Mouse (Mus musculus) lung, adult 2 months (tissue): ENCODE results near the gene Hivep2. TPM values are rescaled to one million over a fixed set of nuclear protein-coding genes. Genes with fewer than 3 reads are reported as not detected.
A peak's percentile ranks its signal among the peaks of the same experiment; 100 is the strongest.

Experiments used
- DNase-seq: peaks from one replicate; pipeline ENCODE4 v3.0.0; 2022
- H3K4me1 ChIP-seq: fragments of 200-500 bp; 2 replicates; pipeline ENCODE4 v1.6.1; 2011; ENCODE audit warnings: low read length; ENCODE audit not compliant: control insufficient read depth, insufficient read depth
- H3K4me3 ChIP-seq: fragments of 200-500 bp; replicated peaks from 2 replicates; pipeline ENCODE3; 2011; ENCODE audit warnings: low read depth, mild to moderate bottlenecking, control low read depth, low read length; ENCODE audit errors: extremely low read depth
- CTCF ChIP-seq: fragments of 200-500 bp; IDR thresholded peaks from 2 replicates; pipeline ENCODE4 v1.5.1; 2011; ENCODE audit warnings: mild to moderate bottlenecking, low read length, control low read depth; ENCODE audit not compliant: insufficient read depth
- POLR2A ChIP-seq: fragments of 200-500 bp; IDR thresholded peaks from 2 replicates; pipeline ENCODE4 v1.6.1; 2011; ENCODE audit warnings: low read depth, mild to moderate bottlenecking, control low read depth, low read length, borderline replicate concordance; ENCODE audit errors: extremely low read depth
- WGBS: fragments of 180-500 bp; shearing (Covaris S2); methylation state at CpG from one replicate; pipeline ENCODE4 v1.1.7; 2018; 5-methylcytosine and 5-hydroxymethylcytosine counted together
- polyA plus RNA-seq: library from polyadenylated mRNA; depleted of rRNA; stranded (reverse); fragments of >200 nt; gene quantifications from 2 replicates; pipeline ENCODE4 v1.2.3, GENCODE M21; 2012

Hivep2 gene
- polyA plus RNA-seq, 1 experiment = 11.0 TPM

DNA sequence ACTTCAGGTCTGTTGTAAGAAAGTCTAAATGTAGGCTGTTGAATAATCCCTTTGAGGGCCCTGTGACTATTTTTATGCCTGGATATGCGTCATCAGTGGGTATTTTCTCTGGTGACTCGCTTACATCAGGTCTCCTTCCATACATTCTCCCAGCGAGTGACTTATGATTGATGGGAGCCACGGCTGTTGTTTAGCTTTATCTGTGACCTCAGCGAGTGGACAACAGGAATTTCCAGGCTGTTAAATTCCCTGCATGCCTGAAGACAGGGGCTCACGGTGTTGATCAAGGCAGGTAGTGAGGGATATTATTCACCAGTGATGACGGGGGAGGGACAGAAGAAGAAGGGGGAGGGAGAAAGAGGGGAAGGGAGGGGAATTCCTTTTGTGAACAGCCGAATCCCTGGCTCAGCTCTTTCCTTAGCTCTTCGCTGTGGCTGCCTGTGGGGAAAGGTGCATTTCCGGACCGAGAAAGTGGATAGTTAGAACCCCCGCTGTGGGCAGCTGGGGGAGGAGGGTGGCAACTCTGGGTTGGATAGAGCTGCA, 52.0 kb downstream of the Hivep2 start:
- peaks cover 3% of the 10 kb centered on the region for H3K4me1 ChIP-seq
- H3K4me3 ChIP-seq = no peak overlapping the region
- no peak for TF ChIP-seq CTCF
- no peak for TF ChIP-seq POLR2A
- peak; percentile 20 for DNase-seq
- WGBS = 7% methylated on average over 12 of the region's 12 CpGs

DNA sequence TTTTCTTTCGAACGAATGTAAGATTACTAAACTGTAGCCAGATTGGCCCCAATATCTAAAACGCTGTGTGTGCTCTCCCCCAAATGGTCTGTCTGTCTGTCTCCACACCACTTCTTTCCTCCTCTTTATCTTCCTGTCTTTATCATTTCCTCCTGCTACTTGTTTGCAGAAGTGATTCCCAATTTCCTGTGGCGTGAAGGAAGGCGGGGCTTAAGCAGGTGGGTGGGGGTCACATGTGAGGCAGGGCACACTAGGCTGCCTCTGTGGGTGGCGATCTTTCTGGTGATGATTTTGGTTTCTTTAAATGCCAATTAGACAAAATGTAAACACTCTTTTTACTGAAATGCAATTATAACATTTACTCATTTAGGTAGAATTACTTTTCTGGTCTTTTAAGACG, 52.8 kb downstream of the Hivep2 start:
- peaks cover 3% of the 10 kb centered on the region for H3K4me1 ChIP-seq
- TF ChIP-seq CTCF (no peak), POLR2A (no peak)
- no peak for DNase-seq

DNA sequence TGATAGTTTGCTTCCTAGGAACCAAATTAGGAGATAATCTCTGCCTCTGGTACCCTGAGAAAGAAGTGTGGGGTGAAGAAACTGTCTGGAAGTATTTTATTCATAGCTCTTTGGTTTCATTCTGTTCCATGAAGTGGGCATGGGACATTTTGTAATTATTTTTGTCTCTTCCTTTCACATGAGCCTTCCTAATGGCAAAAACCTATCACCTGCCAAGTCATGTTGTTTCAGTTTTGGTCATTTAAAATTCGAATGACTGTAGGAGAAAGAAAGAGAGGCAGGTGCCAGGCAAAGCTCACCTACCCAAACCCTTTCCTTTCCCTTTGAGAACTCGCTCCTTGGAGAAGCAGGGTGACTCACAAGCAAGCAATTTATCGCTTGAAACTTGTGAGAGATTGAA, 53.3 kb downstream of the Hivep2 start:
- Histone ChIP-seq H3K4me3 (no peak overlapping the region), H3K4me1 (peaks cover 3% of the 10 kb centered on the region)
- WGBS = 64% methylated on average over 3 of the region's 3 CpGs
- no peak for TF ChIP-seq CTCF
- DNase-seq = no peak

More for the DNA sequence above, 52.8 kb downstream of the Hivep2 start:
- H3K4me3 ChIP-seq = no peak overlapping the region
- 38% methylated on average over 7 of the region's 7 CpGs for WGBS

DNA sequence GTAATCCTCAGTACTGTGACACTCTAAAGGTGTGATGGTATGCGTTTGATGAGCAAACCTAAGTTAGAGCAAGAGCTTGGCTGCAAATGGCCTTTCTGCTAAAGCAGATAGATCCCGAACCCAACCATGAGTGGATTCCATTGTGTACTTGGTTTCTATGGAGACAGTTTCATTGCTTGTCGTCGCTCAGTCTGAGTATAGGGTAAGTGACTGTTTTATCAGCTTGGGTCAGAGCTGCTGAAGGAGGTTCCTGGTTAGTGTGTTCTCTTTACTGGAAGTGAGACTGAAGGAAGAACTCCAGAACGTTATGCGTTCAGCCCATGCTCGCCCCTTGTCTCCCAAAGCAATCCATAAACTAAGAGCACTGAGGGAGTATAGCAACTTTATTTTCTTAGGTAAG, 54.4 kb downstream of the Hivep2 start:
- no peak for TF ChIP-seq CTCF
- no peak for TF ChIP-seq POLR2A
- peaks cover 3% of the 10 kb centered on the region for H3K4me1 ChIP-seq

DNA sequence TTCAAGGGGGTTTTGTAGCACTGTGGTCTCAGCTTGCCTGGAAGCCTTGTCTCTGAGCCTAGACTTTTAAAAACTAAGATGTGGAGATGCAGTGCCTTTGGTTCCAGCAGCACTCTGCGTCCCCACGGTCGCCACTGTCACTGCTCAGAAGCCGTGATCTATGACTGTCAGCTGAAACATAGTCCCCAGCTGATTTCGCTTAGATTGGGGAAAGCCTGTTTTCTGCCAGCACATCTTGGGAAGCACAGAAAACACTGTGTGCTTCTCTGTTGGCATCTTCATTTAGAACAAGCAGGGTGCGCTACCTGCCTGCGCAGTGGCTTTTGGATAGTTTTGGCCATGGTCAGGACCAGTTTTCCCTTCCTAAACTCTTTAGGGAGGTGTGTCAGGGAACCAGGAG, 59.1 kb downstream of the Hivep2 start:
- no peak overlapping the region for H3K4me3 ChIP-seq
- no peaks in the 10 kb centered on the region; the same call in 1 of the 2 replicates for H3K4me1 ChIP-seq
- 89% methylated on average over 7 of the region's 7 CpGs for WGBS
- TF ChIP-seq POLR2A = no peak
- DNase-seq = no peak

More for the DNA sequence above, 54.4 kb downstream of the Hivep2 start:
- DNase-seq = no peak
- no peak overlapping the region for H3K4me3 ChIP-seq
- 55% methylated on average over 7 of the region's 7 CpGs for WGBS

DNA sequence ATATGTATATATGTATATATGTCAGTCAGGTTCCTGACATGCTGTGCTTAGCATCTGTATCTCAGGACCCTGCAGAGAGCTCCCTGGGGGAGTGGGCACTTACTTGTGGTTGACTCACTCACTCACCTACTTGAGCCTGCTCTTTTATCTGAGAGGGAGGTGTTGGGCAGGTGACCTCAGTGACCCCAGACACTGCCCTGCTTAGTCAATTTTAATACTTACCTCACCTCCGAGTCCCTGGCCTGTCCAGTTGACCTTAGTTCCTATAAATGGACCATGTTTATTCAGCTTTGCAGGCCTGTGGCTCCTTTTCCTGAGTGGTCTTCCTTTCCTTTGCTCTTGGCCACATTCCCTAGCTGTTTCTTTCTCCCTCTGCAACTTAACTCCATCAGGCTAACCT, 61.9 kb downstream of the Hivep2 start:
- TF ChIP-seq CTCF = no peak
- no peak for TF ChIP-seq POLR2A
- no peak overlapping the region for H3K4me3 ChIP-seq
- no peaks in the 10 kb centered on the region for H3K4me1 ChIP-seq
- WGBS = 40% methylated on average over 1 of the region's 1 CpGs
- no peak for DNase-seq

DNA sequence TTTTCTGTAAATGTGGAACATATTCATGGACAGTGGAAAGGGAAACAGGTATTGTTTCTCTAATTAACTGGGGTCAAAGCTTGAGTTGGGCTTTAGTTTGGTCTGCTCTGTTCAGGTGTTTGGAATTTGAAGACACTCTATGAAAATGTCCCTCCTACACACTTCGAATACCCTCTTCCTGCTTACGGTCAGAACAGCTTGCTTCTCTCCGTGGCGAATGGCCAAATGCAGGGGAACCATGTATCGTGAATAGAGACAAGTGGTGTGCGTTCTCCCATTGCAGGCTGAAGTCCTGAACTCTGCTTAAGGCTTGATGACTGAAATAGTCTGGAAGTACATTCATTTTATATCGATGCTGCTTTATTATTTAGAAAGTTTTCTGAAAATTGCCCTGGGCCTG, 63.1 kb downstream of the Hivep2 start:
- DNase-seq = no peak
- no peak overlapping the region for H3K4me3 ChIP-seq
- TF ChIP-seq POLR2A (no peak), CTCF (no peak)
- WGBS = 72% methylated on average over 7 of the region's 7 CpGs
- no peaks in the 10 kb centered on the region for H3K4me1 ChIP-seq

DNA sequence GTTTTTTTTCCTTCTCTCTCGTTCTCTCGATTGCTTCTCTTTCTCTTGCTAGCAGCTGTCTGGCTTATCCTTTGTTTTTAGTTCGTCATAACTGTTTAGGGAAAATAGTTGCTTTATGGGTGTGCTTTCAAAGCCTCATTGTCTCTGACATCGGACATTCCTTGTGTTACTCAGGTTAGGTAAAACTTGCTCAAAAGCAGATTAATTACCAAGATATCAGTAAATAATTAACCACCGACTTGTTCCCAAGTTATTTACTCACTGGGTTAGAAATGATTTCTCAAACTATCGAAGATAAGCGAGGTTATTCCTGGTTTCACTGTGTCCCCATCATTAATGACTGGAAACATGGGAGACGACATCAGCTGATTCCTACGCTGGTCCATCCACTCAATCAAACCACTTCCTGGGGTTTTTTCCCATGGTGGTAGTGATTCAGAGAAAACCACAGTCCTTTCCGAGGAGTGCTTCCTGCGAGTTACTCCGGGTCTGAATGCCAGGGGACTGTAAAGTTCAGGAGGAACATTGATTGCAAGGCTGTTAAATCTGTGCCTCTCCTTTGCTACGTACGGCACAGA, 64.7 kb downstream of the Hivep2 start:
- no peak for DNase-seq
- Histone ChIP-seq H3K4me3 (no peak overlapping the region), H3K4me1 (peaks cover 1% of the 10 kb centered on the region)
- TF ChIP-seq POLR2A = no peak
- no peak for TF ChIP-seq CTCF
- 81% methylated on average over 14 of the region's 14 CpGs for WGBS

DNA sequence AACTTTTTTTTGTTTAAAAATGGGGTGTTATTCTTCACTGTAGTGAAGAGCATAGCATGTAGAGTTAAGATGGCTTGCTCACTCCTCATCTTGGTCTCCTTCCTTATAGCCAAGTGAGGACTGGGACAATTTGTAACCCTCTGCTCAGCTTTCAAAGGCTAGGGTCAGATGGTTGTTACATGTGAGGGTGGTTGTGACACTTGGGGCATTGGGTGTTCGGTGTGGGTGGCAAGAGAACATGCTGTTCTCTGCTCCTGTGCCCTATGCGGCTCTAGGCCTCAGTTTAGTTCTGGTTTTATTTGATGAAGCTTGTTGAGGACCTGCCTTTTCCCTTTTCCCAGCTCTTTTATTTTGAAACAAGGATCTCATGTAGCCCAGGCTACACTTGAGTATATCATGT, 66.7 kb downstream of the Hivep2 start:
- Histone ChIP-seq H3K4me3 (no peak overlapping the region), H3K4me1 (peaks cover 6% of the 10 kb centered on the region)
- no peak for DNase-seq
- TF ChIP-seq CTCF (no peak), POLR2A (no peak)
- 95% methylated on average over 2 of the region's 2 CpGs for WGBS

DNA sequence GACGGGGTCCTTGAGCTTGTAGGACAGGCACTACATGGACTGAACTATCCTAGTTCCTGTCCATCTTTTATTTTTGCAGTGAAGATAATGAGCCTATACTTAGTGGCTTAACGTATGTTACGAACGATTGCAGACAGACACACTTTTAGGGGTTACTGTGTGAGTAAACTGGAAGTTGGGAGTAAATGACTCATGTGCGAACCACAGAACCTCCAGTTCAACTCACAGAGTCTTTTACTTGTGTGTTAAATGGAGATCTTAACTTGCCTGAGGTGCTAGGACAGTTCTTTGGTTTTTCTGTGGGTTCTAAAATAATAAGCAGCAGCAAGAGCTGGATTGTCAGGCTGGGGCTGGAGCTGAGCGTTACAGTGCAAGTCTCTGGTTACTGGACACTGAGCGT, 68.2 kb downstream of the Hivep2 start:
- WGBS = 93% methylated on average over 7 of the region's 7 CpGs
- DNase-seq = no peak
- Histone ChIP-seq H3K4me1 (peaks cover 6% of the 10 kb centered on the region), H3K4me3 (no peak overlapping the region)
- TF ChIP-seq CTCF (no peak), POLR2A (no peak)
